Mouse (Mus musculus) midbrain, embryonic 11.5 days (tissue): ENCODE results near the gene Nhsl1. TPM values are rescaled to one million over a fixed set of nuclear protein-coding genes. Genes with fewer than 3 reads are reported as not detected.
A peak's percentile ranks its signal among the peaks of the same experiment; 100 is the strongest.

ENCODE experiments used
- ATAC-seq: fragments of 200-750 bp; cut with Nextera tagmentation; 2 replicates; pipeline ENCODE4 v1.8.0; 2017; ENCODE audit warnings: moderate TSS enrichment, moderate library complexity; ENCODE audit not compliant: low FRiP score
- DNase-seq: peaks from one replicate; pipeline ENCODE4 v3.0.0; 2015; ENCODE audit warnings: low spot score; ENCODE audit errors: missing footprints
- H3K27ac ChIP-seq: fragments of 300-500 bp; sonication (generic); 2 replicates; pipeline ENCODE4 v1.5.1; 2014; ENCODE audit warnings: low read depth, low read length
- H3K27me3 ChIP-seq: fragments of 300-500 bp; sonication (generic); 2 replicates; pipeline ENCODE4 v1.6.1; 2014; ENCODE audit warnings: mild to moderate bottlenecking, low read length, moderate library complexity, mixed read lengths; ENCODE audit not compliant: control insufficient read depth, insufficient read depth
- H3K36me3 ChIP-seq: fragments of 300-500 bp; sonication (generic); 2 replicates; pipeline ENCODE4 v1.6.1; 2014; ENCODE audit warnings: mild to moderate bottlenecking, low read length, moderate library complexity, mixed read lengths; ENCODE audit not compliant: control insufficient read depth, insufficient read depth
- H3K4me1 ChIP-seq: fragments of 300-500 bp; sonication (generic); 2 replicates; pipeline ENCODE4 v1.6.1; 2014; ENCODE audit warnings: low read length; ENCODE audit not compliant: control insufficient read depth, insufficient read depth
- H3K4me2 ChIP-seq: fragments of 300-500 bp; sonication (generic); 2 replicates; pipeline ENCODE4 v1.6.1; 2014; ENCODE audit warnings: mild to moderate bottlenecking, moderate library complexity
- H3K4me3 ChIP-seq: fragments of 300-500 bp; sonication (generic); 2 replicates; pipeline ENCODE4 v1.5.1; 2014; ENCODE audit warnings: low read depth, low read length
- H3K9ac ChIP-seq: fragments of 300-500 bp; sonication (generic); 2 replicates; pipeline ENCODE4 v1.6.1; 2014; ENCODE audit warnings: low read length
- H3K9me3 ChIP-seq: fragments of 300-500 bp; sonication (generic); 2 replicates; pipeline ENCODE4 v1.6.1; 2016; ENCODE audit warnings: low read length; ENCODE audit not compliant: control insufficient read depth
- WGBS: fragments of 180-500 bp; shearing (Covaris S2); extraction: QIAGEN DNeasy Blood & Tissue Kit; methylation state at CpG from one replicate; pipeline ENCODE4 v1.1.7; 2014; 5-methylcytosine and 5-hydroxymethylcytosine counted together
- polyA plus RNA-seq: library from polyadenylated mRNA; unstranded; fragments of >200 nt; fragmentation: Nextera tagmentation; extraction: Ambion mirVana; gene quantifications from 2 replicates; pipeline ENCODE4 v1.2.1, GENCODE M21; 2014

The Nhsl1 gene
- polyA plus RNA-seq, 1 experiment from 2014 or later: 15.3 TPM

- Histone ChIP-seq H3K27me3 (no peaks in the 10 kb centered on the region), H3K4me1 (no peaks in the 10 kb centered on the region), H3K27ac (no peak overlapping the region), H3K36me3 (no peaks in the 10 kb centered on the region), H3K9me3 (no peaks in the 10 kb centered on the region), H3K9ac (no peak overlapping the region), H3K4me3 (no peak overlapping the region), H3K4me2 (no peak overlapping the region)
- WGBS: 88% methylated on average over 6 of the region's 6 CpGs
- DNase-seq: no peak
- ATAC-seq: no peak
Measured at GRCm38 (mm10) chr10:18357212-18357611, 38.4 kb downstream of the Nhsl1 start.

GRCm38 (mm10) chr10:18358461-18358860 is 39.7 kb downstream of the Nhsl1 start:
- Histone ChIP-seq H3K27me3 (no peaks in the 10 kb centered on the region), H3K9ac (no peak overlapping the region), H3K4me1 (no peaks in the 10 kb centered on the region), H3K4me3 (no peak overlapping the region), H3K27ac (no peak overlapping the region), H3K4me2 (no peak overlapping the region), H3K36me3 (no peaks in the 10 kb centered on the region), H3K9me3 (no peaks in the 10 kb centered on the region)
- ATAC-seq (no peak), DNase-seq (no peak)
- WGBS: 93% methylated on average over 5 of the region's 5 CpGs

- Histone ChIP-seq H3K4me3 (no peak overlapping the region), H3K4me2 (no peak overlapping the region), H3K9me3 (no peaks in the 10 kb centered on the region), H3K27me3 (no peaks in the 10 kb centered on the region), H3K27ac (no peak overlapping the region), H3K4me1 (no peaks in the 10 kb centered on the region), H3K9ac (no peak overlapping the region), H3K36me3 (no peaks in the 10 kb centered on the region)
- no peak for ATAC-seq
- WGBS: 86% methylated on average over 6 of the region's 6 CpGs
- no peak for DNase-seq
Measured at GRCm38 (mm10) chr10:18360175-18360574, 41.4 kb downstream of the Nhsl1 start.

- ATAC-seq (no peak), DNase-seq (no peak)
- H3K9ac ChIP-seq: no peak overlapping the region
- no peak overlapping the region for H3K4me3 ChIP-seq
- H3K4me2 ChIP-seq: no peak overlapping the region
- H3K4me1 ChIP-seq: peaks cover 2% of the 10 kb centered on the region
- WGBS: 86% methylated on average over 6 of the region's 6 CpGs
- H3K27ac ChIP-seq: no peak overlapping the region
- H3K27me3 ChIP-seq: no peaks in the 10 kb centered on the region
- H3K36me3 ChIP-seq: no peaks in the 10 kb centered on the region
- no peaks in the 10 kb centered on the region for H3K9me3 ChIP-seq
Measured at GRCm38 (mm10) chr10:18365432-18365831, 46.6 kb downstream of the Nhsl1 start.

- 76% methylated on average over 7 of the region's 7 CpGs for WGBS
- Histone ChIP-seq H3K4me3 (no peak overlapping the region), H3K4me1 (peaks cover 13% of the 10 kb centered on the region), H3K4me2 (no peak overlapping the region), H3K9me3 (no peaks in the 10 kb centered on the region), H3K27ac (no peak overlapping the region), H3K27me3 (no peaks in the 10 kb centered on the region), H3K9ac (no peak overlapping the region), H3K36me3 (no peaks in the 10 kb centered on the region)
- no peak for DNase-seq
- ATAC-seq: no peak
Measured at GRCm38 (mm10) chr10:18366697-18367096, 47.9 kb downstream of the Nhsl1 start.

- Histone ChIP-seq H3K36me3 (no peaks in the 10 kb centered on the region), H3K27ac (no peak overlapping the region), H3K4me1 (peaks cover 15% of the 10 kb centered on the region), H3K9ac (no peak overlapping the region), H3K4me2 (no peak overlapping the region), H3K4me3 (no peak overlapping the region), H3K9me3 (no peaks in the 10 kb centered on the region), H3K27me3 (no peaks in the 10 kb centered on the region)
- DNase-seq (no peak), ATAC-seq (no peak)
- 94% methylated on average over 8 of the region's 8 CpGs for WGBS
Measured at GRCm38 (mm10) chr10:18368111-18368510, 49.3 kb downstream of the Nhsl1 start.

- DNase-seq (peak; percentile 88), ATAC-seq (peak; percentile 45; the same call in 1 of the 2 replicates)
- H3K27ac ChIP-seq: no peak overlapping the region
- no peak overlapping the region for H3K4me3 ChIP-seq
- H3K4me1 ChIP-seq: peaks cover 21% of the 10 kb centered on the region
- no peaks in the 10 kb centered on the region for H3K9me3 ChIP-seq
- H3K4me2 ChIP-seq: no peak overlapping the region
- H3K9ac ChIP-seq: no peak overlapping the region; the same call in 1 of the 2 replicates
- no peaks in the 10 kb centered on the region for H3K36me3 ChIP-seq
- H3K27me3 ChIP-seq: no peaks in the 10 kb centered on the region
- WGBS: 13% methylated on average over 17 of the region's 17 CpGs
Measured at GRCm38 (mm10) chr10:18370475-18371286, 51.9 kb downstream of the Nhsl1 start.

- Histone ChIP-seq H3K4me2 (peak overlapping the region; percentile 30), H3K36me3 (no peaks in the 10 kb centered on the region), H3K9me3 (no peaks in the 10 kb centered on the region), H3K4me1 (peaks cover 29% of the 10 kb centered on the region), H3K27me3 (no peaks in the 10 kb centered on the region), H3K4me3 (no peak overlapping the region), H3K27ac (no peak overlapping the region), H3K9ac (peak overlapping the region; percentile 36)
- WGBS: 49% methylated on average over 13 of the region's 13 CpGs
- DNase-seq (peak; percentile 92), ATAC-seq (peak; percentile 55)
Measured at GRCm38 (mm10) chr10:18371866-18372265, 53.1 kb downstream of the Nhsl1 start.

- peaks cover 29% of the 10 kb centered on the region for H3K4me1 ChIP-seq
- H3K4me2 ChIP-seq: no peak overlapping the region
- no peaks in the 10 kb centered on the region for H3K27me3 ChIP-seq
- peak overlapping the region; percentile 13; the same call in 1 of the 2 replicates for H3K9ac ChIP-seq
- WGBS: 0% methylated on average over 3 of the region's 3 CpGs
- H3K9me3 ChIP-seq: no peaks in the 10 kb centered on the region
- H3K4me3 ChIP-seq: no peak overlapping the region
- peak; percentile 87 for ATAC-seq
- DNase-seq: peak; percentile 95
- no peaks in the 10 kb centered on the region for H3K36me3 ChIP-seq
- H3K27ac ChIP-seq: peak overlapping the region; percentile 75
Measured at GRCm38 (mm10) chr10:18375301-18375700, 56.5 kb downstream of the Nhsl1 start.
